ENCODE assay signal across 8 mouse cellular contexts in genomic region chr5:122799379-122800344, GRCm38 (mm10). TPM values are rescaled to one million over a fixed set of nuclear protein-coding genes. Genes with fewer than 3 reads are reported as not detected.
DNase-seq lines count a peak whose midpoint lies in the region; ATAC-seq lines count a peak whose summit lies in the region.

No protein-coding gene starts in this region.

- H3K9ac ChIP-seq in hindbrain, embryonic 15.5 days, result no peak overlapping the region

- H3K4me3 ChIP-seq in hindbrain, embryonic 15.5 days, result no peak overlapping the region

- H3K36me3 ChIP-seq in hindbrain, embryonic 15.5 days, result peaks cover 85% of the 10 kb centered on the region

- peak; percentile 73 to 81 for DNase-seq in cerebellum, postnatal 10 days
- DNase-seq in cerebellum, postnatal 25 days, result no peak
- DNase-seq in left cerebral cortex, postnatal 4 days, result peak; percentile 63
- no peak for DNase-seq in left cerebral cortex, adult 18-20 months (ENCODE audit: low spot score in 2 of 2)
- DNase-seq in lung, postnatal 36 days, result peak; percentile 52
- no peak for DNase-seq in frontal cortex, postnatal 25 days (ENCODE audit: low spot score in 2 of 2)
- DNase-seq in adrenal gland, adult 18-20 months (ENCODE audit: low spot score in 2 of 2), result no peak

- H3K27me3 ChIP-seq in hindbrain, embryonic 15.5 days, result no peaks in the 10 kb centered on the region

- peaks cover 25% of the 10 kb centered on the region for H3K4me1 ChIP-seq in hindbrain, embryonic 15.5 days (replicated peaks)

- 62% methylated on average over 17 of the region's 17 CpGs for WGBS in hindbrain, embryonic 15.5 days

- peak; percentile 61 for ATAC-seq in hindbrain, embryonic 15.5 days (ENCODE audit: low FRiP score, low read depth)

- H3K9me3 ChIP-seq in hindbrain, embryonic 15.5 days, result no peaks in the 10 kb centered on the region

- H3K27ac ChIP-seq in hindbrain, embryonic 15.5 days (replicated peaks), result peak overlapping the region; percentile 70

- peak overlapping the region; percentile 5; the same call in 1 of the 2 replicates for H3K4me2 ChIP-seq in hindbrain, embryonic 15.5 days

- intact Hi-C loops in left cerebral cortex, postnatal 4 days (cut with DNase I), result no loop called here

RNA-seq across cellular contexts. Expression of gene Camkk2, which starts 20.5 kb away (rescaled TPM):
- total RNA-seq in left cerebral cortex, postnatal 4 days (2021), result 100 to 1,000 TPM; 130 to 137 TPM
- total RNA-seq in left cerebral cortex, adult 18-20 months (2021), result 100 to 1,000 TPM; 192 to 206 TPM
- polyA plus RNA-seq in hindbrain, embryonic 15.5 days (2015; fragmentation: Nextera tagmentation; extraction: Ambion mirVana), result 62.6 and 73.4 TPM in 2 replicates
- 10 to 100 TPM; 26.7 to 36.4 TPM for total RNA-seq in adrenal gland, adult 18-20 months (2021)

RNA-seq across cellular contexts. Expression of gene Anapc5, which starts 21.5 kb away (rescaled TPM):
- 100 to 1,000 TPM; 386 to 393 TPM for total RNA-seq in left cerebral cortex, postnatal 4 days (2021)
- 100 to 1,000 TPM; 212 to 231 TPM for total RNA-seq in left cerebral cortex, adult 18-20 months (2021)
- polyA plus RNA-seq in hindbrain, embryonic 15.5 days (2015; fragmentation: Nextera tagmentation; extraction: Ambion mirVana), result 481 and 508 TPM in 2 replicates
- 100 to 1,000 TPM; 148 to 156 TPM for total RNA-seq in adrenal gland, adult 18-20 months (2021)

RNA-seq across cellular contexts. Expression of gene Rnf34, which starts 50.2 kb away (rescaled TPM):
- 10 to 100 TPM; 38.9 to 40.0 TPM for total RNA-seq in left cerebral cortex, postnatal 4 days (2021)
- 10 to 100 TPM; 51.9 to 53.3 TPM for total RNA-seq in left cerebral cortex, adult 18-20 months (2021)
- 45.0 and 47.5 TPM in 2 replicates for polyA plus RNA-seq in hindbrain, embryonic 15.5 days (2015; fragmentation: Nextera tagmentation; extraction: Ambion mirVana)
- 10 to 100 TPM; 15.9 to 26.0 TPM for total RNA-seq in adrenal gland, adult 18-20 months (2021)

Comparison
In these comparisons a context has a peak if more than half of its experiments do, and no peak if none do; other contexts are left out.
1. DNase-seq: peak in cerebellum, postnatal 10 days (2 of 2), left cerebral cortex, postnatal 4 days (single experiment) and lung, postnatal 36 days (single experiment); none in cerebellum, postnatal 25 days (0 of 2), left cerebral cortex, adult 18-20 months (0 of 2), frontal cortex, postnatal 25 days (0 of 2) and adrenal gland, adult 18-20 months (0 of 2).